Mouse (Mus musculus) kidney, postnatal 36 days (tissue): ENCODE measurements around the gene Usp12.

Source experiments
- DNase-seq, 2 experiments: peaks; one replicate each; pipeline ENCODE4 v3.0.0; 2021 to 2022; ENCODE audit warnings: mixed read lengths in 2 of 2

Usp12 gene

DNA sequence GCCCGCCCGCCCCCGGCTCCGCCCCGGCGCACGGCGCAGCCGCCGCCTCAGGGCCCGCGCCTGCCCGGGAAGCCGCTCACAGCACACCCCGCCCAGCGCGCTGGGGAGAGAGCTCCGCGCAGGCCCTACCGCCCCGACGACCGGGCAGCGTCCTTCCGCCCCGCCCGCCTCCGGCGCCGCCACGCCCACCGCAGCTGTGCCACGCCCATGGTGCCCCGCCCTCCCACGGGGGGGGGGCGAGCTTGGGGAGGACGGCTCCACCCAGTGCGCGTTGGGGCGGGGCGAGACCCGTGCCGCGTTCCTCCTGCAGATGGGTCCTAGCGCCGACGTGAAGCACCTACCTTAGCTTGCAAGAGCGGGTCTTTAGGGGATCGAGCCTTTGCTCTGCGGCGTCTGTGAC lies at the start of gene Usp12:
Gene Usp12 (minus strand): TSS at position 154 of the 400 bp plus-strand sequence.
- DNase-seq, result peak; percentile 96 to 99

DNA sequence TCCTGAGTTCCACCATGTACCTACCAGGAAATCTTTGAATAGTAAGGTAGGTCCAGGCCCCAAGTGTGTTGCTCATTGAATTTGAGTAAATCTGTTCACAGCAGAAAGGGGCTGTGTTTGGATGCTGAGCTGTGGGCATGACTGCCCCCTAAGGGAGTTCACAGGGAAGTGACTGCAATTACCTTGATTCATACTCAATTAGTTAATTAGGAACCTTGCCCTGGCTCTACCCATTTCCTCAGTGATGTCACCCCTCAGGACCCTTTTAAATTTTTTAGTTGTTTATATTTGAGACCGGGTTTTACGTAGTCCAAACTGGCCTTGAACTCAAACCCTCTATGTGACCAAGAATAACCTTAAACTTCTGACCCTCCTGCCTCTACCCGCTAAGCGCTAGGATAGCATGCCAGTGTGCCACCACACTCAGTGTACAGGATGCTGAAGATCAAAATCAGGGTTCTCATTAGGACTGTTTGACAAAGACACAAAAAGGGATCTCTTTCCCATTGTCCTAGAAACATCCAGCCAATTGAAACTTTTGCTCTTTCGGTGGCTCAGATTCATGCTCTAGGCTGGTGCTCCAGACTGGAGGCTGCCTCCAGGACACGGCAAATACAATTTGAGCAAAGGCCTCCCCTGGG lies 49.6 kb upstream of the Usp12 start:
- DNase-seq, result no peak

DNA sequence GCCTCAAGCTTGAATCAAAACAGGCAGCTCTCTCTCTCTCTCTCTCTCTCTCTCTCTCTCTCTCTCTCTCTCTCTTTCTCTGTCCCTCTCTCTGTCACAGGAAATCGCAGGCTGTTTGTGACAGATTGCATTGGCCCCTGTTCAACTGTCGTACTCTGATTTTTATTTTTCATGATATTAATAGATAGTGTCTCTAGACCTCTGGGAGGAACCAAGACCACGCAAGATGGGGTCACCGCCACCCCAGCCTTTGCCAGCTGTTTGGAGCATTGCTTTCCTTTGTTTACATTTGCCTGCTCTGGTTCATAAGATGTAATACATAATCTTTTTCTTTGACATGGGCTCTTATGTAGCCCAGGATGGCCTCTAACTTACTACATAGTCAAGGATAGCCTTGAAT lies 47.2 kb upstream of the Usp12 start:
- peak in 1 of 2 experiments; percentile 39 for DNase-seq

DNA sequence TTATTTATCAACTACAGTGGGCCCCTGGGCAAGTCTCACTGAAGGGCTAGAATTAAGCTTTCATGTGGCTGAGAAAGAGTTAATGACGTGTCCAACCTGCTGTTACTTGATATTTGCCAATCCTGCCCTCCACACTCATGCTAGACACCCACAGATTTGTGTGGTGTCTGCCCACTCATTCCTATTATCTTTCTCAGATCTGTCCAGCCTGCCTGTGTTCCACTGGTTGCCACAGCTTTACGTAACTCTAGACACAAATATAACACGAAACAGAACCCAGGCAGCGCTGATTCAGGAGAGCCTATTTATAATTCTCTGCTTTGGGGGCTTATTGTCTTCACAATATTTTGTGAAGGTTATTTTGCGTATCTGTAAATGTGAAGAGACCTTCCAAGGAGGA lies 46.5 kb upstream of the Usp12 start:
- DNase-seq, result no peak

DNA sequence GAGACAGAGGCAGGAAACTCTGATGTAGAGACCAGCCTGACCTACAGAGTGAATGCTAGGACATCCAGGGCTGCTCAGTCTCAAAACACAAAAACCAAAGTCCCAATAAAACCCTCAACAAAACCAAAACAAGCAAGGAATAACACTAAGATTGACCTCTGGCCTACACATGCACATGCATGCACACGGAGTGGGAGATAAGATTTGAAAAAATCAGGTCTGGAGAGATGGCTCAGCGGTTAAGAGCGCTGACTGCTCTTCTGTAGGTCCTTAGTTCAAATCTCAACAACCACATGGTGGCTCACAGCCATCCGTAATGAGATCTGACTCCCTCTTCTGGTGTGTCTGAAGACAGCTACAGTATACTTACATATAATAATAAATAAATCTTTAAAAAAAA lies 45.6 kb upstream of the Usp12 start:
- DNase-seq, result no peak

DNA sequence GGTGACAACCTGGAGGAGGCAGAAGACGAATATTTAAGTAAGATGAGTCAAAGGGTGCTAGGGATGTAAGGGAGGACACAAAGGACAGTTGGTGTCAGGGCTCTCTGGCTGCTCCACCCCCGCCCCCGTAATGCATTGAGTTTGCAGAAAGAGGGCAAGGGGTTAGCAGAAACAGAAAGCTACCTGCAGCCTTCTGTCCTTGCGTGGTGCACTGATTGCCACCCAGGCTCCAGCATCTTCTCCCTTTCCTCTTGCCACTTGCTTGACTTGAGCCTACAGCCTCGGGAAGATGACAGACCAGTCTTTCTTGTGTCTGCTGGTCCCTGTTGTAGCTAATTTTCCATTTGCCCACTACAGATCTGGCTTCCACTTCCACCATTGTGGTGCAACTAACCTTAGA lies 45.0 kb upstream of the Usp12 start:
- DNase-seq, result no peak

DNA sequence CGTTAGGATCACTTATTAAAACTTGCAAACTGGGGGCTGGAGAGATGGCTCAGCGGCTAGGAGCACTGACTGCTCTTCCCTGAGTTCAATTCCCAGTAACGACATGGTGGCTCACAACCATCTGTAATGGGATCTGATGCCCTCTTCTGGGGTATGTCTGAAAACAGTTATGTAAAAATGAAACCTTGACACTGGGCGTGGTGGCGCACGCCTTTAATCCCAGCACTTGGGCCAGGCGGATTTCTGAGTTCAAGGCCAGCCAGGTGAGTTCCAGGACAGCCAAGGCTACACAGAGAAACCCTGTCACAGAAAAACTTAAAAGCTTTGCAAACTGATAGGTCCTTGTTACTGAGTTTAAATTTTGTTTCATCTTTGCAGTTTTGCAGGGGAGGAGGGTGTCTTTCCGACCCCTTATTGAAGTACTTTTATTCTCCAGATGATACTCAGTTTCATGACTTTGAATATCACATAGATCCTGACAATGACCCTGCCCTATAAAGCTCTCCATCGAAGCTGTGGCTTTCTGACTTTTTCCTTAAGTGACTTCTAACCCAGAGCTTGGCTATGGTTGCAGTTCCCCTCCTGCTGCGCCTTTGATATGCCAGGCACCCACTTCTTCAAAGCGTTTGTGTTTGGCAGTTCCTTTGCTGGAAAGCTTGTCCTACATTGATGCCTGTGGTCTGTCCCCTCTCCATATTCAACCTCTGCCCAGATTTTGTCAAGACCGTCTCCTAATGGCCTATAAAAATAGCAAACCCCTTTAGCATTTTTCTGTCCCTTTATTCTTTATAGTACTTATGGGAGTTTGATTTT lies 44.2 kb upstream of the Usp12 start:
- DNase-seq, result no peak

DNA sequence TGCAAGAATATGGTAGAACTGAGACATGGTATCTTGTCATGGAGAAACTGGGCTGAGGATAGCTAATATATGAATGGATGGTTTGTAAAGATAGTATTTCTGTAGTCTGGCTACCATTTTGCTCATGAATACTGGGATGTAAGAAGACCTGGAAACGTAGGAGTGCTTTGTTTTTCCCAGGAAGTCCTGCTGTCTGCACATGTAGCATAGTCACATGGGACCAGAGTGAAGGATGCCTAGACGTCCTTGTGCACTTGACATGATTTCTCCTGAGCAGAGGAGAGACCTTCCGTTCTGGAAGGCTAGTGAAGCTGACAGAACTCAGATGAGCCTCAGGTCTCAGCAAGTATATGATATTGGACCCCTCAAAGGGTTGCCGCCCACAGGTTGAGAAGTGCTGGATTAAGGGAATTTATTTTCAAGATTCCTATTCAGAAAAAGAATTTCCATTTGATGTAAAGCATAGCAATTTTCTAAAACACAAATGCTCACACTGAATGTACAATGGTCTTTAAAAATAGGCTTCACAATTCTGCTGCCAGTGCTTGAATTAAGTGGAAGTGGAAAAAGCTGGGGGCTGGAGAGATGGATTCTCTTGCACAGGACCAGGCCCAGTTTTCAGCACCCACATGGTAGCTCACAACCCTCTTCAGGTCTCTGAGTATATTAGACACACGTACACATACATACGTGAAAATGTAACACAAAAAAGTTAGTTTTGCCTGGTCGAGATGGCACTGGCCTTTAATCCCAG lies 43.3 kb upstream of the Usp12 start:
- DNase-seq, result no peak

DNA sequence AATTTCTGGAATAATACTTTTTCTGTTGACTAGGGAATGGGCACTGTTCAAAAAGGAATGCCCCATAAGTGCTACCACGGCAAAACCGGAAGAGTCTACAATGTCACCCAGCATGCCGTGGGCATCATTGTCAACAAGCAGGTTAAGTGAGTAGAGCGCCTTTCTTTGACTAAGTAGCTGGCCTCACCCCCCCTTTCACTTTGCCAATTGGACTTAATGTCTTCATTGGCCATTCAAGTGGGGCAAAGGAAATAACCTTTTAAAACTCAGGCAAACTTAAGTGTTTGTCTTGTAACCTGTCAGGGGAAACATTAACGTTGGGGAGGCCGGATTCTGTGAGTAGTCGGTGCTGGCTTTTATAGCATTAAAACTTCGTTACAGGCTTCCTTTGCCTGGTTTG lies 40.2 kb upstream of the Usp12 start:
- no peak for DNase-seq

DNA sequence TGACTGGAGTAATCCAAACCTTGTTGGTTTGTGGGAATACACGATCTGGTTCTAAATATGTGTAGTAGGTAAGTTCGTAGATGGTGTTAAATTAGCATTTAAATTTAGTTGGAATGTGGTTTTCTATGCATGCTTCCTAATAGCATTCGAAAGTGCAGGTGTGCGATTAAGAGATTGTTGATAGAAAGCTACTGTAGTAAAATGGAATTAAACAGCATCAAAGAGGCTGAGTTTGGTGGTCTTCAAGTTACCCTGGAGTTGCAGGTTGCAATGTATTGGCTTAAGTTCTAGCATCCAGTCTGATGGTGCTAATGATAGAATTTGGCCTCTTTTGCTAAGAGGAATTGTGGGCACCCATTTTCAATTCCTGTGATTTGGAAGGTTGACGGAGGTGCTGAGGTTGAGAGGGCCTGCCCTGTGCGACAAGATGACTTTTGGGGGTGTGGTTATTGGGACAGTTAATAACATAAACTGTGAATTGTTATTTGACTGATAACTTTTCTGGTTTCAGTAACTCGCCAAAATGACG lies 38.9 kb upstream of the Usp12 start:
- no peak for DNase-seq

DNA sequence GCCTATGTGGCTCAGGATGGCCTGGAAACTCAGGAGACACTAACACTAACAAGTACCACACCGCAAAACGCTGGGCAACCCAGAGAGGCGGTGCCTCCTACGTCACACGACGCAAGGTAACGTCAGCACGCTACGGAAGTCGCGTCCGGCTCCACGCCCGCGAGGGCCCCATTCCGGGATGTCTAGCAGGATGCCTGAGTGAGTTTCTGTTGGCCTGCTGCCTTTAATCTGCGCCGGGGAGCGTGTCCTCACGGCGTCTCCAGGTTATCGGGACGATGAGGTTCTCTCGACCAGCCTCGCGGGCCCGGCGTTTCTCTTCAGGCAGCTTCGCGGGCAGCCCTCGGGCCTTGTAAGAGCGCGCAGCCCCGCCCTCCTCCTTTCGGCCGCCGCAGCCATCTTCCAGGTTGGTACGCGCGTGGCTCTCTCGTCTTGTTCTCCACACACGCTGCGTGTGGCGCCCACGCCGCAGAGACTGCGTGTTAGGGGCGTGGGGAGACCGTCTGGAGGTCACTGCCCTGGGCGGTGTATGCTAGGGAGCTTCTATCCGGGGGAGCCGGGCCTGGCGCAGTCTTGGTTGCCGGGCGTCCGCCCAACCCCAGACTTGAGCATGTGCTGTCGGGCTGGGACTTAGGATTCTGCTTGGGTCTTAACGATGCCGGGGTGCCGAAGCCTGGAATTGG lies 38.1 kb upstream of the Usp12 start, which contains the start of gene Rpl21:
Gene Rpl21 (plus strand): TSS at position 122 of the 680 bp plus-strand sequence.
- peak; percentile 94 to 96 for DNase-seq

DNA sequence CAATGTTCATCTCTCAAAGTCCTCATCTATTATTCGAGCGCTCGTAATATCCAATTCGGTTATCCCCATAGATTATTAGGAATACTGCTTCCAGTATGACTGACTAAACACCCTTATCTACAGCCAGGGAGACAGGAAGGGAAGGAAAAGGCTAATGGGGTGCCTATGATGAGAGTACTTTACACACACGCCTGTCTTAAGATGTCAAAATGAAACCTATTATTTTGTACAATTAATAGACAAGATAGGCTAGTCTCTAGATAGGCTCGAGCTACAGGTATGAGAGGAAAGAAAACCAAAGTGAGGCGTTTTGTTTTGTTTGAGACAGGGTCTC lies 37.6 kb upstream of the Usp12 start:
- no peak for DNase-seq

DNA sequence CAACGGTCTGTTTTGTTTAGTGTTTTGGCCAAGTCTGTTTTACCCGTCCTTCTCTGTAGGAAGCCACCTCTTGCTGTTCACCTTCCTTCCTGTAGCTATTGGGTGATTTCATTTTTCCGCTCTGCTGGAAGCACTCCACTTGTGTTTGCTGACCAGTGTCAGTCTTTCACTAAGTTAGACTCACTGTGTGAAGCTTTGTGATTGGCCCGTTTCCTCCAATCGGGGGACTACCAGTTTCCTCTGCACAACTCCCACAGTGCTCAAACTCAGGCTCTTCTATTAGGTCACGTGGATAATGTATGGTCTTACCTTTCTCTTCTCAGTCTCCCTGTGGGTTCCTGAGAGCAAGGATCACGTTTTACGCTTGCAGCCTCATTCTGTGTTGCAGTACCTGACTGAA lies 34.7 kb upstream of the Usp12 start:
- no peak for DNase-seq

DNA sequence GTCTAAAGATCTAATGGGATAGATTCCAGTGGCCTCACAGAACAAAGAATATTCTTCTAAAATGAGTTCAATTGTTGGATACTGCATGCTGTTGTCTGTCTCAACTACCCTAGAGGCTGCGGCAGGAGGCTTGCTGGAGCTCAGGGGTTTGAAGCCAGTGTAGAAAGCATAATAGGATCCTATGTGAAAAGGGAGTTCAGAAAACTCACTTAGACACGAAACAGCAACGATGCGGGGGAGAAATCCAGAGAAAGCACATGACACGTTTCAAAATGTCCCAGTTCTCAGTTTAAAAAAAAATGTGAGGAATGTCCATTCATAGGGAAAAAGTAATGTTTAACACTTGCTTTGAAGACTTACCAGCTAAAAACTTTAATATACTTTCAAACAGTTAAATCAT lies 28.2 kb upstream of the Usp12 start:
- DNase-seq, result no peak

DNA sequence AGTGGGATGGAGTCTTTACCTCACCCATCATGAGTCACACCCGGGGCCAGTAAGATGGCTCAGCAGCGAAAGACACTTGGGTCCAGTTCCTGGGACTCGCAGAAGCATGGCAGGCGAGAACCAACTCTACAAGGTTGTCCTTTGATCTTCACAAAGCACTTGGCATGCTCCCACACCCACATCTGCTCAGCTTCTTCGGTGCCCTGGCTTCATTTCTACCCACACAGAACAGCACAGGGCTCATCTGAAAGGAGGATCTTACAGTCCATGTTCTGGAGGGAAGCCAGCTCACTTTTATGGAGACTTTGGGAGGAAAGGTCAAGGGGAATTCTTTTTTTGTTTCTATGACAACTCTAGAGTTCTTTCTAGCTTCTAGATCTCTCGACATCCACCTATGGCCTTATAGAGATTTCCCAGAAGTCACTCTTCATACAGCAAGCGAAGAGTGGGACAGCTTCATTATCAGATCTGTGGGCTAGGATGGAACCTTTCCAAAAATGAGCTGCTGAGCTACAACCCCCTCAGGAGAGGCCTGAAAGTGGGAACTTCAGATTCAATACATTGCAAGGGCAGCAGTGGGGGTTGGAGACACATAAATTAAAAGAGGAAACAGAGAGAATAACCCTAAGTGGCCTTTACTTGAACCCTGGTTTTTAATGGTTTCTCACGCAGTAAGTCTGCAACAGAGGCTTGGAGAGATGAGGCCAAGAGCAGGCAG lies 24.3 kb upstream of the Usp12 start:
- peak; percentile 45 to 54 for DNase-seq

DNA sequence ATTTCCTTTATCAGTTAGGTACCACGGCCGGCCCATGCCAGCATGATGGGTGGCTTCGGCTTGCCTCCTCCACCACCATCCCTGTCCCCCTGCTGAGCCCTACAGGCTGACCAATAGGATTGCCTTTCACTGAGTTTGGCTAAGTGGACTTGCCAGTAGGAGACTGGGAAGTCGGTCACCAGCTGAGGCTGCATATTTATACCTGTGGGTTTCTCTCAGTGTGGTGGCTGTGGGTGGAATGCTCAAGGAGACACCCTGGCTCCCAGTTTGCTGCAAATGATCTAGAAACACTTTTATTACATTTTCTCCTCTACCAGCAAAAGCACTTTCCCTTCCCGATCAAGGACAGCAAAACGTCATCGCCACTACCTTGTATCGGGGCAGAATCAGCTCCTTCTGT lies 22.8 kb upstream of the Usp12 start:
- DNase-seq, result no peak

DNA sequence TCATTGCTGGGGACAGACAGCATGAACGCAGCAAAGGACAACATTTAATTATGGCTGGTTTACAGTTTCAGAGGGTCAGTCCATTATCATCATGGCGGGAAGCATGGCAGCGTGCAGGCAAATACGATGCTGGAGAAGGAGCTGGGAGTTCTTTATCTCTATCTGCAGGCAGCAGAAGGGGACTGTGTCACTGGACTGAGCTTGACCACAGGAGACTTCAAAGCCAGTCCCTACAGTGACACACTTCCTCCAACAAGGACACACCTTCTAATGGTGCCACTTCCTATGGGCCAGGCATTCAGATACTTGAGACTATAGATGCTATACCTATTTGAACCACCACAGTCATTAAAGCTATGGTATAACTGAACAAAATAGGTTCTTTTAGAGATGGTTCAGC lies 20.6 kb upstream of the Usp12 start:
- no peak for DNase-seq

DNA sequence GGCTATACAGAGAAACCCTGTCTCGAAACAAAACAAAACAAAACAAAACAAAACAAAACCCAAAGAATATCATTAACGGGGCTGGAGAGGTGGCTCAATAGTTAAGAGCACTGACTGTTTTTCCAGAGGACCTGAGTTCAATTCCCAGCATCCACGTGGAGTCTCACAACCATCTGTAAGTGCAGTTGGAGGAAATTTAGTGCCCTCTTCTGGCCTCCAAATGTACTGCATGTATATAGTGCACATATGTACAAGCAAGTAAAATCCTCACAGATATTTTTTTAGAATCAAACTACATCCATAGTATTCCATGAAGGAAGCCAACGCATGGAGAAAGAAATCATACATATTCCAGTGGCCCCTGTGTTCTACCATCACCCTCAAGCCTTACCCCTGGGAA lies 18.6 kb upstream of the Usp12 start:
- DNase-seq, result no peak

DNA sequence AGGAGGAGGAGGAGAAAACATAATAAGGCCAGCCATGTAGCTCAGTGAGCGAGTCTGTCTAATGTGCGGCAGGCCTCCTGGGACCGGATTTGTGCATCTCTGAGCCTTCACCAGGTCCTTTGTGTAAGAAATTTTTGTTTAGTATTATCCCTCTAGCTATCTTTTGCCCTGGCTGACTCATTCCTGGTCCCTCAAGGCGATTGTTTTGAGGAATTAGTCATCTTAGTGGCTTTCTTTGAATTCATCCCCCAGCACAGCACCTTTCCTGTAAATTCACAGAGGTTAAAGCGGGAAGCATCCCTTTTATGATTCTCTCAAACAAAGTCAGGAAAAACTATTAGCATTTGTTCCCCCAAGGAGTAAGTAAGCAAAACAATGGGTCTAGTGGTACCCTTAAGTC lies 18.1 kb upstream of the Usp12 start:
- DNase-seq, result no peak

DNA sequence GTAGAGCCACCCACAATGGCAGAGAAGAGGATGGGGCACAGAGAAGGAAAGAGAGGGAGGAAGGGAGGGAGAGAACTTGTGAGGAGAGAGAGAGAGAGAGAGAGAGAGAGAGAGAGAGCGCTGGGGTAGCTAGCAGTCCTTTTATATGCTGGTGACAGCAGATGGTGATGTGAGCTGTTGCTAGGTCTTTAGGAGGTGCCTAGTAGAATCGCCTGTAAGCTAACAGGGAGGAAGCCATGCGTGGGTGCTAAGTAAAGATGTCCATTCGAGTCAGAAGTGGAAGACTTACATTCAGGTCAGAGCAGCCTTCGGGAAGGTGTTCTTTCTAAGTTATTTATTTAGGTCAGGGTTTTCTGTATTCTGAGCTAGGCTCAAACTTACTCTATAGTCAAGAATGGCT lies 15.1 kb upstream of the Usp12 start:
- DNase-seq, result no peak

DNA sequence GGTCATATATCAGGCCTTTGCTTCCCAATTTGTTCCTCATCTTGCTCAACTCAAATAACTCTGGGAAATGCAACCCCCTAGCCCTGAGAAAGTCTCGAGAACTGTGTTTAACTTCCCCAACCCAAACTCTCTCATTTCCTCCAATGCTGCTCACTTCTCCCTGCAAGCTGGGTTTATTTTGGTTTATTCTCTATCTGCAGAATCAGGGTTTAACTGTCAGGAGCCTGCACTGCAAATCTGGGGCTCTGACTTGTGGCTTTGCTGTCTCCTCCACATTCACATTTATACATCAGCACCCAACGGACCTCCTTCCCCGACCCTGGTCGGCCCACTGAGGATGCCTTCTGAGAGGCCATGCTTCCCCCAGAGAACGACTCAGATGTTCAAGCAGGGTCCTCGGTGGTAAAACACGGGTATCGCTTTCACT lies 11.2 kb upstream of the Usp12 start:
- DNase-seq, result no peak

DNA sequence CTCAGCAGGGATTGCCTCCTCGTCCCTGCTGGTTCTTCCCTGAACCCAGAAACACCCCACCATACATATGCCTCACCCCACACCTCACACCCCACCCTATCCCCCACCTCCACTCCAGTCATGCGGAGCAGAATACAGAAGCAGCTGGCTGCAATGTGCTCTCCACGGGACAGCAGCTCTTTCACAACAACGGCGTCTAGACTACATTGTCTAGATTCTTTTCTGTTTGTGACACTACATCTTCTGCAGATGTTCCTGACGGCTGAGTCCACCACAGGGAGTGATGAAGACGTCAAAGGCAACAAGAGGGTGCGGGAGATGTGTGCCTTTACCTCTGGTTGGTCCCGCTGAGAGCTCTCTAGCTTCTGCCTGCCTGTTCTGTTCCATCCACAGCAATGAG lies 3.2 kb upstream of the Usp12 start:
- DNase-seq, result no peak
